Mouse (Mus musculus) midbrain, embryonic 13.5 days (tissue): ENCODE data around the gene Dnajc3. TPM values are rescaled to one million over a fixed set of nuclear protein-coding genes. Genes with fewer than 3 reads are reported as not detected.

Experiments used
- ATAC-seq: fragments of 200-750 bp; cut with Nextera tagmentation; 2 replicates; pipeline ENCODE4 v1.8.0; 2017; ENCODE audit warnings: mild to moderate bottlenecking, moderate TSS enrichment, moderate library complexity
- H3K27ac ChIP-seq: fragments of 300-500 bp; sonication (generic); 2 replicates; pipeline ENCODE4 v1.5.1; 2015; ENCODE audit warnings: inconsistent platforms, mild to moderate bottlenecking, moderate library complexity
- H3K27me3 ChIP-seq: fragments of 300-500 bp; sonication (generic); 2 replicates; pipeline ENCODE4 v1.6.1; 2015; ENCODE audit warnings: mild to moderate bottlenecking, inconsistent platforms
- H3K36me3 ChIP-seq: fragments of 300-500 bp; sonication (generic); 2 replicates; pipeline ENCODE4 v1.6.1; 2015; ENCODE audit warnings: mild to moderate bottlenecking, inconsistent platforms
- H3K4me1 ChIP-seq: fragments of 300-500 bp; sonication (generic); replicated peaks from 2 replicates; pipeline ENCODE4 v1.6.1; 2015; ENCODE audit warnings: inconsistent platforms
- H3K4me2 ChIP-seq: fragments of 300-500 bp; sonication (generic); replicated peaks from 2 replicates; pipeline ENCODE4 v1.6.1; 2015; ENCODE audit warnings: moderate library complexity, mild to moderate bottlenecking, inconsistent platforms
- H3K4me3 ChIP-seq: fragments of 300-500 bp; sonication (generic); replicated peaks from 2 replicates; pipeline ENCODE4 v1.5.1; 2015; ENCODE audit warnings: mild to moderate bottlenecking, inconsistent platforms
- H3K9ac ChIP-seq: fragments of 300-500 bp; sonication (generic); replicated peaks from 2 replicates; pipeline ENCODE4 v1.6.1; 2015; ENCODE audit warnings: mild to moderate bottlenecking, inconsistent platforms
- H3K9me3 ChIP-seq: fragments of 300-500 bp; sonication (generic); 2 replicates; pipeline ENCODE4 v1.6.1; 2016; ENCODE audit warnings: mild to moderate bottlenecking, inconsistent platforms
- WGBS: fragments of 180-500 bp; shearing (Covaris S2); methylation state at CpG from one replicate; pipeline ENCODE4 v1.1.7; 2015; 5-methylcytosine and 5-hydroxymethylcytosine counted together
- polyA plus RNA-seq: library from polyadenylated mRNA; unstranded; fragments of >200 nt; fragmentation: Nextera tagmentation; extraction: Ambion mirVana; gene quantifications from 2 replicates; pipeline ENCODE4 v1.2.1, GENCODE M21; 2015

The Dnajc3 gene
- polyA plus RNA-seq, 1 experiment from 2014 or later, result 19.1 TPM

- H3K4me2 ChIP-seq, result no peak overlapping the region
- no peak for ATAC-seq
- no peak overlapping the region for H3K9ac ChIP-seq
- no peaks in the 10 kb centered on the region for H3K36me3 ChIP-seq
- H3K4me1 ChIP-seq, result peaks cover 18% of the 10 kb centered on the region
- 93% methylated on average over 9 of the region's 9 CpGs for WGBS
- peaks cover 6% of the 10 kb centered on the region; the same call in 1 of the 2 replicates for H3K27me3 ChIP-seq
- no peaks in the 10 kb centered on the region for H3K9me3 ChIP-seq
- H3K27ac ChIP-seq, result no peak overlapping the region
- no peak overlapping the region for H3K4me3 ChIP-seq
Measured at GRCm38 (mm10) chr14:118934686-118935085, 3.1 kb upstream of the Dnajc3 start.

GRCm38 (mm10) chr14:118936236-118936635, 1.5 kb upstream of the Dnajc3 start:
- peaks cover 24% of the 10 kb centered on the region for H3K4me1 ChIP-seq
- no peak for ATAC-seq
- no peak overlapping the region for H3K9ac ChIP-seq
- H3K27me3 ChIP-seq, result peaks cover 6% of the 10 kb centered on the region; the same call in 1 of the 2 replicates
- H3K4me2 ChIP-seq, result no peak overlapping the region
- H3K4me3 ChIP-seq, result no peak overlapping the region
- no peaks in the 10 kb centered on the region for H3K9me3 ChIP-seq
- no peaks in the 10 kb centered on the region for H3K36me3 ChIP-seq
- 69% methylated on average over 3 of the region's 3 CpGs for WGBS
- H3K27ac ChIP-seq, result no peak overlapping the region

- no peak for ATAC-seq
- Histone ChIP-seq H3K9ac (peak overlapping the region; percentile 76), H3K4me3 (peak overlapping the region; percentile 96), H3K36me3 (no peaks in the 10 kb centered on the region), H3K4me2 (peak overlapping the region; percentile 68), H3K4me1 (peaks cover 28% of the 10 kb centered on the region), H3K27me3 (peaks cover 6% of the 10 kb centered on the region; the same call in 1 of the 2 replicates), H3K9me3 (no peaks in the 10 kb centered on the region), H3K27ac (peak overlapping the region; percentile 86)
- WGBS, result 37% methylated on average over 4 of the region's 4 CpGs
Measured at GRCm38 (mm10) chr14:118936952-118937351, 824 bp upstream of the Dnajc3 start.

GRCm38 (mm10) chr14:118938551-118938950, 775 bp downstream of the Dnajc3 start:
- H3K4me1 ChIP-seq, result peaks cover 31% of the 10 kb centered on the region
- H3K9ac ChIP-seq, result peak overlapping the region; percentile 94
- H3K27me3 ChIP-seq, result peaks cover 6% of the 10 kb centered on the region; the same call in 1 of the 2 replicates
- H3K4me3 ChIP-seq, result peak overlapping the region; percentile 96
- H3K27ac ChIP-seq, result no peak overlapping the region
- peak overlapping the region; percentile 66 for H3K4me2 ChIP-seq
- H3K9me3 ChIP-seq, result no peaks in the 10 kb centered on the region
- ATAC-seq, result no peak
- 1% methylated on average over 7 of the region's 7 CpGs for WGBS
- no peaks in the 10 kb centered on the region for H3K36me3 ChIP-seq

- no peak overlapping the region for H3K4me2 ChIP-seq
- 84% methylated on average over 4 of the region's 4 CpGs for WGBS
- ATAC-seq, result no peak
- H3K27ac ChIP-seq, result no peak overlapping the region
- H3K27me3 ChIP-seq, result peaks cover 6% of the 10 kb centered on the region; the same call in 1 of the 2 replicates
- peaks cover 31% of the 10 kb centered on the region for H3K4me1 ChIP-seq
- no peaks in the 10 kb centered on the region for H3K9me3 ChIP-seq
- H3K9ac ChIP-seq, result no peak overlapping the region
- H3K4me3 ChIP-seq, result no peak overlapping the region
- H3K36me3 ChIP-seq, result no peaks in the 10 kb centered on the region
Measured at GRCm38 (mm10) chr14:118940796-118941495, 3.2 kb downstream of the Dnajc3 start.

- WGBS, result 34% methylated on average over 12 of the region's 12 CpGs
- no peak overlapping the region for H3K9ac ChIP-seq
- no peak for ATAC-seq
Measured at GRCm38 (mm10) chr14:118942076-118942475, 4.3 kb downstream of the Dnajc3 start.

GRCm38 (mm10) chr14:118944702-118945101, 6.9 kb downstream of the Dnajc3 start:
- H3K27me3 ChIP-seq, result no peaks in the 10 kb centered on the region
- peaks cover 12% of the 10 kb centered on the region for H3K4me1 ChIP-seq
- no peak overlapping the region for H3K27ac ChIP-seq
- H3K9ac ChIP-seq, result no peak overlapping the region
- H3K4me3 ChIP-seq, result no peak overlapping the region
- H3K36me3 ChIP-seq, result no peaks in the 10 kb centered on the region
- WGBS, result 91% methylated on average over 2 of the region's 2 CpGs
- H3K9me3 ChIP-seq, result no peaks in the 10 kb centered on the region
- no peak overlapping the region for H3K4me2 ChIP-seq
- ATAC-seq, result no peak

More at GRCm38 (mm10) chr14:118942076-118942475, 4.3 kb downstream of the Dnajc3 start:
- peaks cover 27% of the 10 kb centered on the region for H3K4me1 ChIP-seq
- no peaks in the 10 kb centered on the region for H3K27me3 ChIP-seq
- H3K9me3 ChIP-seq, result no peaks in the 10 kb centered on the region
- H3K27ac ChIP-seq, result no peak overlapping the region
- H3K4me3 ChIP-seq, result no peak overlapping the region
- H3K4me2 ChIP-seq, result no peak overlapping the region
- H3K36me3 ChIP-seq, result no peaks in the 10 kb centered on the region

GRCm38 (mm10) chr14:118948841-118949240, 11.1 kb downstream of the Dnajc3 start:
- WGBS, result 84% methylated on average over 1 of the region's 1 CpGs
- no peak overlapping the region for H3K9ac ChIP-seq

GRCm38 (mm10) chr14:118951912-118952583, 14.3 kb downstream of the Dnajc3 start:
- Histone ChIP-seq H3K9me3 (no peaks in the 10 kb centered on the region), H3K4me3 (no peak overlapping the region), H3K27me3 (no peaks in the 10 kb centered on the region), H3K27ac (no peak overlapping the region), H3K36me3 (peaks cover 14% of the 10 kb centered on the region), H3K4me1 (0 out of 2 replicates have a peak, but pooled peaks cover 2% of the 10 kb centered on the region), H3K4me2 (no peak overlapping the region), H3K9ac (no peak overlapping the region)
- ATAC-seq, result no peak
- WGBS, result 95% methylated on average over 9 of the region's 9 CpGs

More at GRCm38 (mm10) chr14:118948841-118949240, 11.1 kb downstream of the Dnajc3 start:
- Histone ChIP-seq H3K27ac (no peak overlapping the region), H3K4me1 (0 out of 2 replicates have a peak, but pooled peaks cover 2% of the 10 kb centered on the region), H3K4me3 (no peak overlapping the region), H3K27me3 (no peaks in the 10 kb centered on the region), H3K4me2 (no peak overlapping the region), H3K36me3 (peaks cover 4% of the 10 kb centered on the region; the same call in 1 of the 2 replicates), H3K9me3 (no peaks in the 10 kb centered on the region)
- ATAC-seq, result no peak

- no peaks in the 10 kb centered on the region for H3K27me3 ChIP-seq
- H3K36me3 ChIP-seq, result peaks cover 54% of the 10 kb centered on the region
- no peaks in the 10 kb centered on the region for H3K4me1 ChIP-seq
- no peaks in the 10 kb centered on the region for H3K9me3 ChIP-seq
- no peak overlapping the region for H3K4me2 ChIP-seq
- no peak overlapping the region for H3K4me3 ChIP-seq
- ATAC-seq, result no peak
- no peak overlapping the region for H3K27ac ChIP-seq
- H3K9ac ChIP-seq, result no peak overlapping the region
- WGBS, result 87% methylated on average over 3 of the region's 3 CpGs
Measured at GRCm38 (mm10) chr14:118958010-118958409, 20.2 kb downstream of the Dnajc3 start.

GRCm38 (mm10) chr14:118965356-118966000, 27.7 kb downstream of the Dnajc3 start:
- no peak overlapping the region for H3K4me3 ChIP-seq
- no peak for ATAC-seq

GRCm38 (mm10) chr14:118967646-118968045, 29.9 kb downstream of the Dnajc3 start:
- peaks cover 49% of the 10 kb centered on the region for H3K36me3 ChIP-seq
- no peak for ATAC-seq
- WGBS, result 84% methylated on average over 7 of the region's 7 CpGs

More at GRCm38 (mm10) chr14:118965356-118966000, 27.7 kb downstream of the Dnajc3 start:
- no peak overlapping the region for H3K4me2 ChIP-seq
- no peaks in the 10 kb centered on the region for H3K4me1 ChIP-seq
- no peak overlapping the region for H3K9ac ChIP-seq
- no peaks in the 10 kb centered on the region for H3K9me3 ChIP-seq
- WGBS, result 94% methylated on average over 4 of the region's 4 CpGs
- no peak overlapping the region for H3K27ac ChIP-seq
- peaks cover 46% of the 10 kb centered on the region for H3K36me3 ChIP-seq
- no peaks in the 10 kb centered on the region for H3K27me3 ChIP-seq

More at GRCm38 (mm10) chr14:118967646-118968045, 29.9 kb downstream of the Dnajc3 start:
- Histone ChIP-seq H3K27ac (no peak overlapping the region), H3K9me3 (no peaks in the 10 kb centered on the region), H3K27me3 (no peaks in the 10 kb centered on the region), H3K4me1 (no peaks in the 10 kb centered on the region), H3K4me3 (no peak overlapping the region), H3K9ac (no peak overlapping the region), H3K4me2 (no peak overlapping the region)
